Mouse (Mus musculus) hindbrain, embryonic 16.5 days (tissue): ENCODE measurements around the gene Psmb1. TPM values are rescaled to one million over a fixed set of nuclear protein-coding genes. Genes with fewer than 3 reads are reported as not detected.

Experiments
- ATAC-seq: fragments of 200-750 bp; cut with Nextera tagmentation; 2 replicates; pipeline ENCODE4 v1.8.0; 2017; ENCODE audit warnings: moderate TSS enrichment, moderate library complexity
- H3K27ac ChIP-seq: fragments of 300-500 bp; sonication (generic); 2 replicates; pipeline ENCODE4 v1.5.1; 2014; ENCODE audit warnings: low read depth, mild to moderate bottlenecking, control low read depth, low read length, moderate library complexity
- H3K27me3 ChIP-seq: fragments of 300-500 bp; sonication (generic); replicated peaks from 2 replicates; pipeline ENCODE4 v1.6.1; 2014; ENCODE audit warnings: low read length; ENCODE audit not compliant: control insufficient read depth, insufficient read depth
- H3K36me3 ChIP-seq: fragments of 300-500 bp; sonication (generic); 2 replicates; pipeline ENCODE4 v1.6.1; 2014; ENCODE audit warnings: mild to moderate bottlenecking, low read length, moderate library complexity, mixed read lengths; ENCODE audit not compliant: control insufficient read depth, insufficient read depth
- H3K4me1 ChIP-seq: fragments of 300-500 bp; sonication (generic); 2 replicates; pipeline ENCODE4 v1.6.1; 2014; ENCODE audit warnings: low read depth, low read length; ENCODE audit not compliant: control insufficient read depth, insufficient read depth
- H3K4me2 ChIP-seq: fragments of 300-500 bp; sonication (generic); 2 replicates; pipeline ENCODE4 v1.6.1; 2014; ENCODE audit warnings: mild to moderate bottlenecking, low read length, control low read depth, moderate library complexity
- H3K4me3 ChIP-seq: fragments of 300-500 bp; sonication (generic); 2 replicates; pipeline ENCODE4 v1.5.1; 2014; ENCODE audit warnings: mild to moderate bottlenecking, low read length, control low read depth, moderate library complexity
- H3K9ac ChIP-seq: fragments of 300-500 bp; sonication (generic); 2 replicates; pipeline ENCODE4 v1.6.1; 2014; ENCODE audit warnings: low read depth, mild to moderate bottlenecking, control low read depth, low read length, moderate library complexity
- H3K9me3 ChIP-seq: fragments of 300-500 bp; sonication (generic); 2 replicates; pipeline ENCODE4 v1.6.1; 2014; ENCODE audit warnings: mild to moderate bottlenecking, low read length, moderate library complexity; ENCODE audit not compliant: control insufficient read depth
- WGBS: fragments of 180-500 bp; shearing (Covaris S2); extraction: QIAGEN DNeasy Blood & Tissue Kit; methylation state at CpG from one replicate; pipeline ENCODE4 v1.1.7; 2014; 5-methylcytosine and 5-hydroxymethylcytosine counted together
- polyA plus RNA-seq: library from polyadenylated mRNA; unstranded; fragments of >200 nt; fragmentation: Nextera tagmentation; extraction: Ambion mirVana; gene quantifications from 2 replicates; pipeline ENCODE4 v1.2.1, GENCODE M21; 2015

The Psmb1 gene
- polyA plus RNA-seq, 1 experiment from 2014 or later: 248 TPM

GRCm38 (mm10) chr17:15445421-15445820, 54.1 kb downstream of the Psmb1 start:
- Histone ChIP-seq H3K27ac (no peak overlapping the region), H3K36me3 (no peaks in the 10 kb centered on the region), H3K4me1 (peaks cover 4% of the 10 kb centered on the region), H3K9me3 (no peaks in the 10 kb centered on the region), H3K27me3 (no peaks in the 10 kb centered on the region), H3K9ac (no peak overlapping the region), H3K4me3 (no peak overlapping the region), H3K4me2 (no peak overlapping the region)
- WGBS: 82% methylated on average over 3 of the region's 3 CpGs
- ATAC-seq: no peak

GRCm38 (mm10) chr17:15440463-15441121, 59.0 kb downstream of the Psmb1 start:
- Histone ChIP-seq H3K36me3 (no peaks in the 10 kb centered on the region), H3K4me1 (peaks cover 6% of the 10 kb centered on the region), H3K9ac (no peak overlapping the region), H3K27me3 (no peaks in the 10 kb centered on the region), H3K9me3 (no peaks in the 10 kb centered on the region), H3K4me3 (no peak overlapping the region), H3K27ac (no peak overlapping the region), H3K4me2 (peak overlapping the region; percentile 20; the same call in 1 of the 2 replicates)
- peak; percentile 93 for ATAC-seq
- WGBS: 6% methylated on average over 11 of the region's 11 CpGs

GRCm38 (mm10) chr17:15440067-15440462, 59.5 kb downstream of the Psmb1 start:
- Histone ChIP-seq H3K9ac (no peak overlapping the region), H3K36me3 (no peaks in the 10 kb centered on the region), H3K4me2 (no peak overlapping the region), H3K4me1 (peaks cover 6% of the 10 kb centered on the region), H3K4me3 (no peak overlapping the region), H3K27ac (no peak overlapping the region), H3K27me3 (no peaks in the 10 kb centered on the region), H3K9me3 (no peaks in the 10 kb centered on the region)
- peak; percentile 5; the same call in 1 of the 2 replicates for ATAC-seq
- WGBS: 65% methylated on average over 8 of the region's 8 CpGs

- Histone ChIP-seq H3K9me3 (no peaks in the 10 kb centered on the region), H3K4me3 (no peak overlapping the region), H3K4me2 (no peak overlapping the region), H3K27ac (no peak overlapping the region), H3K9ac (no peak overlapping the region), H3K4me1 (no peaks in the 10 kb centered on the region), H3K27me3 (no peaks in the 10 kb centered on the region), H3K36me3 (peaks cover 18% of the 10 kb centered on the region)
- WGBS: 86% methylated on average over 3 of the region's 3 CpGs
- no peak for ATAC-seq
Measured at GRCm38 (mm10) chr17:15434748-15435147, 64.8 kb downstream of the Psmb1 start.

- no peak overlapping the region for H3K9ac ChIP-seq
- H3K4me1 ChIP-seq: no peaks in the 10 kb centered on the region
- no peak for ATAC-seq
- H3K4me3 ChIP-seq: no peak overlapping the region
- H3K27ac ChIP-seq: no peak overlapping the region
- 91% methylated on average over 3 of the region's 3 CpGs for WGBS
- H3K36me3 ChIP-seq: peaks cover 23% of the 10 kb centered on the region
- H3K27me3 ChIP-seq: no peaks in the 10 kb centered on the region
- no peaks in the 10 kb centered on the region for H3K9me3 ChIP-seq
- H3K4me2 ChIP-seq: no peak overlapping the region
Measured at GRCm38 (mm10) chr17:15432036-15432435, 67.5 kb downstream of the Psmb1 start.

- H3K9me3 ChIP-seq: no peaks in the 10 kb centered on the region
- no peak overlapping the region for H3K4me3 ChIP-seq
- 94% methylated on average over 4 of the region's 4 CpGs for WGBS
- no peak for ATAC-seq
- peaks cover 25% of the 10 kb centered on the region for H3K36me3 ChIP-seq
- H3K4me1 ChIP-seq: no peaks in the 10 kb centered on the region
- H3K27ac ChIP-seq: no peak overlapping the region
- no peak overlapping the region for H3K4me2 ChIP-seq
- H3K27me3 ChIP-seq: no peaks in the 10 kb centered on the region
- no peak overlapping the region for H3K9ac ChIP-seq
Measured at GRCm38 (mm10) chr17:15431551-15431950, 68.0 kb downstream of the Psmb1 start.

GRCm38 (mm10) chr17:15431021-15431514, 68.5 kb downstream of the Psmb1 start:
- 58% methylated on average over 5 of the region's 5 CpGs for WGBS
- Histone ChIP-seq H3K27me3 (no peaks in the 10 kb centered on the region), H3K36me3 (peaks cover 27% of the 10 kb centered on the region), H3K4me2 (no peak overlapping the region), H3K4me1 (no peaks in the 10 kb centered on the region), H3K27ac (no peak overlapping the region), H3K9me3 (no peaks in the 10 kb centered on the region), H3K4me3 (no peak overlapping the region), H3K9ac (no peak overlapping the region)
- ATAC-seq: peak; percentile 52

GRCm38 (mm10) chr17:15429937-15430336, 69.6 kb downstream of the Psmb1 start:
- Histone ChIP-seq H3K27me3 (no peaks in the 10 kb centered on the region), H3K4me3 (no peak overlapping the region), H3K4me1 (no peaks in the 10 kb centered on the region), H3K27ac (no peak overlapping the region), H3K4me2 (no peak overlapping the region), H3K9ac (no peak overlapping the region), H3K36me3 (peaks cover 34% of the 10 kb centered on the region), H3K9me3 (no peaks in the 10 kb centered on the region)
- 60% methylated on average over 1 of the region's 1 CpGs for WGBS
- ATAC-seq: no peak

- H3K36me3 ChIP-seq: peaks cover 37% of the 10 kb centered on the region
- no peaks in the 10 kb centered on the region for H3K4me1 ChIP-seq
- no peak overlapping the region for H3K9ac ChIP-seq
- H3K4me3 ChIP-seq: no peak overlapping the region
- no peaks in the 10 kb centered on the region for H3K27me3 ChIP-seq
- H3K27ac ChIP-seq: no peak overlapping the region
- H3K9me3 ChIP-seq: no peaks in the 10 kb centered on the region
- no peak overlapping the region for H3K4me2 ChIP-seq
- WGBS: 87% methylated on average over 6 of the region's 6 CpGs
- no peak for ATAC-seq
Measured at GRCm38 (mm10) chr17:15429451-15429850, 70.1 kb downstream of the Psmb1 start.
